Mouse (Mus musculus): Measurements from ENCODE around the gene Iqcc. TPM values are rescaled to one million over a fixed set of nuclear protein-coding genes. Genes with fewer than 3 reads are reported as not detected.
A peak's percentile ranks its signal among the peaks of the same experiment; 100 is the strongest.

Iqcc gene
- total RNA-seq, 2 experiments from 2014 or later, result 6.4 to 16.6 TPM

DNA sequence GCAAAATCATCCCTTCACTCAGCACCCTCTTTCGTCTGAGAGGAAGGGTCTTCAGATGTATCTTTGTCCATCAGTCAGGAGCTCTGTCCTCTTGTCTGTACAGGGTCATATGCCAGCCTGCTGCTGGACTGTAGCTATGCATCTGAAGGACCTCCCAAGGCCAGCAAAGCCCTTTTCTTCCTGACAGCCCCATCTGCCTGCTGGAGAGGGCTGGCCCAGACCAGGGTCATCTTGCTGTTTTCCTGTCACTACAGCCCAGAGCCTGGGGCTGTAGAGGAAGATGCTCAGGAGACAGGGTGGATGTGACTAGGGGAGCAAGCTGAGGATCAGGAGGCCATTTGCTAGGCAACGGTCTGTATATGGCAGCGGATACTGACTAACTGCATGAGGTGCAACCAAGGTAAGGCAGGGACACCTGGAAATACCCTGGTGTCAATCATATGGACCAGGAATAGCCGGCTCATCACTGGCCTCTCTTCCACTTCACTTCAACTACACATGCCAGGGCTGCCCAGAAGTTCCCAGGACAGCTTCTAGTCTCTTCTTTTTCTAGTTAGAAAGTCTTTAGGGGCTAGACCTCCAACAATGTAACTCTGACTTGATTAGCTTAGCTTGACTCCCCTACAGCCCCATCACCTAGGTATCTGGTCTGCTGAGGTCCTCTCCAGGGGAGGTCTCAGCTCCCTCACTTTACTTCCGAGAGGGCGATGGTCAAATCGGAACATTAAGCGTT, 4.1 kb upstream of the Iqcc start:
- ATAC-seq (ENCODE audit: poor library complexity, severe bottlenecking), result no peak

DNA sequence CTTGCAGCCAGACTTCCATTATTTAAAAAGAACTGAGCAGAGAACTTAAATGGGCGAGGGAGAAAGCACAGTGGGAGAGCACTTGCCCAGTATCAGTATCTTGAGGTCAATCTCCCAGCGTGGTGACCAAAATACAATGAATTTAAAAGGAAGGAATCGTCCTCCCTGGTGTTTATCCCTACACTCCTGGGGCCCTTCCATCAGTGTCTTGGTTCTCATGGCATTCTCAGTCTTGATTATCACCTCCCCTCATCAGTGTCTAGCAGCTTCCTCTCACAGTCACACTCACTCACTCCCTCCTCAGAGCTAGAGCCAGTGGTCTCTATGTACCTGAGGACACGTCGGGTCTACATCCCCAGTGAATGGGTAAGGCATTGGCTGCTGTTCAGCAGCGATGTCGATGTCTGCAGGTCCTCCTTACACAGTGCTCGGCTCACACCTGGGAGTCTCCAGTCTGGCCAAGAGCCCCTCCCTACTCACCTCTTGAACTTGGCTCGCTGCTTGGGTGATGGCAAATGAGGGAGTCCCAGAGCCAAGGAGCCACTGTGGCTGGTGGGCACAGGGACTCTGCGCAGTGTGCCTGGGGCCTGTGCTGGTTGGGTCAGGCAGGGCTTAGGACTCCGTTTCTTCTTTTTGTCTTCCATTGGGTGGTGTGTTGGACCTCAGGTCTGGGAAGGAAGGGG, 3.4 kb upstream of the Iqcc start:
- no peak for ATAC-seq (ENCODE audit: poor library complexity, severe bottlenecking)

DNA sequence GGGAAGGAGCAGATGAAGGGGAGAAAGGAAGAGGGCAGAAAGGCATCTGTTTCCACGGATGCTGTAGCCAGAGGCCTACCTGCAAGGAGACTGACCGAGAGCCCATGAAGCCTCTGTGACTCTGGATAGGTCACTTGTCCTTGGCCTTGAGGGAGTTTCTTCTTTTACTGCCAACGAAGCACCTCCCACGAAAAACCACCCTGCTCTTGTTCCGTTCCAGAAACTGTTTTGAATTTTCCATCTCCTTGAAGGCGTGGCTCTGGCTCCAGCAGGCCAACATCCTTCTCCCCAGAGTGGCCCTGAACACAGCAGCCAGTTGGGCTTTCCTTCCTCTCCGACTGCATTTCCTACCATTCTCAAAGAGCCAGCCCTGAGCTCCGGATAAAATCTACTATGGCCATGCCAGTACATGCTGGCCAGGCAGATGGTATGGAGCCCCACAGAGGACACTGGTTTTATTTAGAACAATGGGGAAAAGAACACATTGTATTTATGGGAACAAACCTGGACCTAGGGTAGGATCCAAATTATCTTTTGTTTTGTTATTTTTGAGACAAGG, 2.5 kb upstream of the Iqcc start:
- no peak for ATAC-seq (ENCODE audit: poor library complexity, severe bottlenecking)

DNA sequence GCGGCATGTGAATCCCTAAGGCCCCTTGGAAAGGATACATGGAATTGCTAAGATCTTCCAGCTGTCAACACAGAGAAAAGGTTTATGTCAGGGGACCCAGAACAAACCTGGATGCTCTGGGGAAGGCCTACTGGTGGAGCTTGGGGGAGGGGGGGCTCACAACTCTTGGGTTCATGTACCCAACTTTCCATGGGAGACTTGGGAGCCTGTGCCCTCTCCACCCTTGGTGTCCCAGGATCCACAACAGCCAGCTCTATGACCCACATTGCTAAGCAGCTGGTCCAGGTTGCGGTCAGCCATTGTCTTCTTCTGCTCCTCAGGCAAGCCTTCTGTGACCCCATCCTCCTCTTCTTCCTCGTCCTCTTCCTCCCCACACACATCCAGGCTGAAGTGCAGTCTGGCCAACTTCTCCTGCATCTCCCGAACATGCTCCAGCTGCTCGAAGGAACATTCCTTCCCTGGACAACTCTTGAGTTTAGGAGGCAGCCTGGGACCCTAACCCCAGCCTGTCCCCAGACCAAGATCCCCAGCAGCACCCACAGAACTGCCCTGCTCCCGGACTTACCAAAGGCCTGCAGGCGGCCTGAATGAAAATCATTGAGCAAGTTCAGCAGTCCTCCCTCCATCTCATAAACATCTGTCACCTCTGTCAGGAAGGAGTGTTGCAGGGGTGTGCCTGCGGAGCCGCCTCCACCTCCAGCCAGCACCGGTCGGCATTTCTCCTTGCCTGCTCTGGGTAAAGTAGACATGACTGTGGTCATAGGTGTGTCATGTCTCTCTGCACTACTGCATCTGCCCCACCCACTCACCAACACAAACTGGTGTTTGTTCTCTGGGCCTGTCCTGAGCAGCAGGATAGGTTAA, 1.8 kb upstream of the Iqcc start:
- no peak for ATAC-seq (ENCODE audit: poor library complexity, severe bottlenecking)

DNA sequence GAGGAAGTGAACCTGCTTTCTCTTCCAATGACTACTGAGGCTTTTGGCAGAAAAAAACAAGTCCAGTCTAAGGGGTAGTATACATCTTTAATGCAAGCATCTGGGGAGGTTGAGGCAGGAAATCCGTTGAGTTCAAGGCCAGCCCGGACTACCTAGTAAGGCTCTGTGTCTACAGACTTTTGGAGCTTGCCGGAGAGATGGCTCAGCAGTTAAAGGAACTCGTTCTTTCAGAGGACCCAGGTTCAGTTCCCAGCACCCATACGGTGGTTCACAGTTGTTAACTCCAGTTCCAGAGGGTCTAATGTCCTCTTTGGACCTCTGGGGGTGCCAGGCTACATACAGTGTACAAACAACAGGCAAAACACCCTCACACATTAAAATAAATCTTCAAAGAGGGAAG, 868 bp downstream of the Iqcc start:
- no peak for ATAC-seq (ENCODE audit: poor library complexity, severe bottlenecking)

DNA sequence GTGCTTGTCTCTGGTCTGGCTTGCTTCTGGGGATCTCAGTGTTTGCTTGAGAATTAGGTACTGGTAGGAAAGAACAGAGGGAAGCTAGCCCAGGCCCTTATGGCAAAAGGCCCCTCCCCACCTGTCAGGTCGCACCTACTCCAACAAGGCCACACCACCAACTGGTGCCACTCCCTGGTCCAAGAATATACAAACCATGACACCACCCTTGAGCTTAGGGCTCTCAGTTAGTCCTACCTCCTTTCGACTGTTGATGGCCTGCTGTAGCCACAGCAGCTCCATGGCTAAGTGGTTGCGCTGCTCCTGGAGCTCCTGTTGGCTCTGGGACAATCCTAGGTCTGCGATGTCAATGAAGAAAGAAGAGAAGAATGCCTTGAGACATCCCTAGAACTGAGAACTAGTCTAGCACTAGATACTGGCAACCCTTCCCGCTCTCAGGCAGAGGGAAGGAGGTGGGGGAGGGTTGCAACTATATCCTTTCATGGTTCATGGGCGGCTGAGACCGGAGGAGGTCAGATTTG, 1.7 kb downstream of the Iqcc start:
- ATAC-seq (ENCODE audit: poor library complexity, severe bottlenecking), result no peak

DNA sequence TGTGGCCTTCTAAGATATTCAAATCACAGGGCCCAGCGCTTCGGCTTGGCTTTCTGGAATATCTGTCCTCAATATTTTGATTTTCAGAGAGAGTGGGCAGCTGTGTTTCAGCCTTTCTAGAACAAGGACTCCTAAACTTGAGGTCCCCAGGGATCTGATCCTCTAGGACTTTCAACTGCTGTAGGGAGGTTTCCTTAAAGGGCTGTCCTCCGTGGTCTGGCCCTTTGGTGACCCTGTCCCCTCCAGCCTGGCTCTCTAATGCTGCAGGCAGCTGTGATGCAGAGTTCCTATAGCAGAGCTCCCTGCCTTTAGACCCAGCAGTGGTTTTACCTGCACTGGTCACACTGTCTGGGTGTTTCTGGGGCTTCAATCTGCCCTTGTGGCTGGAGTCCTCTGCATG, 2.3 kb downstream of the Iqcc start:
- ATAC-seq (ENCODE audit: poor library complexity, severe bottlenecking), result no peak

DNA sequence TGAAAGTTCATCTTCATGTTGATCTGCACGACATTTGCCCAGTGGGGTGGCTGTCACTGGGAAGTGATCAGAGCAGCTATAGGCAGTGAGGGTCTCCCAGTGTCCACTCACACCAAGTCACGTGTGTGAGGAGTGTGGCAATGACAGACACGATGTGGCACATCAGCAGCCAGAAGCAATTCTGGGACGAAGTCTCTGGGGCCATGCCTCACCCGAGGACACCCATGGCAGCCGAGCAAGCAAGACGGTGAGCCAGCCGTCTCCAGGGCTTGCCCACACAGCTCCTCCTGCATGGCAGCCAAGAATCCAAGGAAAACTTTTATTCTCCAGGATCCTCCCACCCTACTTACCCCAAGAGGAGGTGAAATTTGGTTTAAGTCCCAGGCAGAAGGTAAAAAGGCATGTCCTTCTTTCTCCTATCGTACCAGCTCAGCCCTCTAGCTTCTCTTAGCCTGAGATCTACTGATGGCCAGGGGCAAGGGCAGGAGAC, 3.1 kb downstream of the Iqcc start:
- no peak for ATAC-seq (ENCODE audit: poor library complexity, severe bottlenecking)

DNA sequence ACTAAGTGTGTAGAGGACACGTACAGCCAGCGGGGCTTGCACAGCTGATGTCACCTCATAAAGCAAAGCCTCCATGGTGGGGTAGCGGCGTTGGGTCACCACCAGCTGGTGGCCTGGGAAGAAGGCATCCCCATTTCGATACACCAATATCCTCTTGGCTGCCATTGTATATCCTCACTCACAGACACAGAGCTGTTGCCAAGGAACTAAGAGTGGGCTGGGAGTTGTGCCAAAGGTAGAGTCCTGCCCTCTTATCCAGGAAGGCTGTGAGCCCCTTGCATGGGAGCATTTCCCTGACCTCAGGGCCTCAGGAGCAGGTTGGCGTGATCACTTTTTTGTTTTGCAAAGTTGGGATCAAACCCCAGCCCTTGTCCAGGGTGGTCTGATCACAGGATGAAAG, 4.8 kb downstream of the Iqcc start, which contains the start of gene Dcdc2b:
Dcdc2b (minus strand) TSS at position 165 of the 400 bp plus-strand sequence.
- no peak for ATAC-seq (ENCODE audit: poor library complexity, severe bottlenecking)

DNA sequence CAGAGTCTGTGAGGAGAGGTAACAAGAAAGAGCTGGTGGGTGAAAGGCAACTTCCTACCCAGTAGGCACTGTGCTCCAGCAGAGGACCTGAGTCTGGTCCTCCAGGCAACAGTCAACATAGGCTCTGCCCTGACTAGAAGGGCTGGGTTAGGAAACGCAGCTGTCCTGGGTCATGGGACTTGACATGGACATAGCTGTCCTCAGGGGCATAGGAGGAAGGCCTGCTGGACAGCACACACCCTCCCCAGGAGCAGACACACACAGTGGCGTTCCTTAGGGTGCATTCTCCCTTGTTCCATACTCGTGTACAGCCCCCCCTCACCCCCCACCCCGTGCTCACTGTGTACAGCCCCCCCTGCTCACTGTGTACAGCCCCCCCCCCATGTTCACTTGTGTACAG, 8.4 kb downstream of the Iqcc start:
- no peak for ATAC-seq (ENCODE audit: poor library complexity, severe bottlenecking)

DNA sequence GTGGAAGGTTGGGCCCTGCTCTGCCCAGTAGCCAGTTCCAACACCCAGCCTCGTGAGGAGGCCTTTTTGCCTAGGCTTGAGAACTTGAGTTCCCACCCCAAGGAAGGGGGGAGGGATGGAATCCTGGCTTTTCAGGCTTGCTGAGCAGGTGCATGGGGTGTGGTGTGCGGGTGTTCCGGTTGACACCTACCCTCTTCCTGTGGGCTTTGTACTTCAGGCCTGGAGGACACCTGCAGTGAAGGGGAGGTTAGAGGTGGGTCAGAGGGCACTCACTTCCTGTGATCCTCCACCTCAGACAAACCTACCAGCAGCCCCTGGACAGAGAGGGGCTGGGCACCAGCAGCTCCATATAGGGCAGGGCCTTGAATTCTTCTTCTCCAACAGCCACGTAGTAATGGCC, 8.9 kb downstream of the Iqcc start:
- no peak for ATAC-seq (ENCODE audit: poor library complexity, severe bottlenecking)

DNA sequence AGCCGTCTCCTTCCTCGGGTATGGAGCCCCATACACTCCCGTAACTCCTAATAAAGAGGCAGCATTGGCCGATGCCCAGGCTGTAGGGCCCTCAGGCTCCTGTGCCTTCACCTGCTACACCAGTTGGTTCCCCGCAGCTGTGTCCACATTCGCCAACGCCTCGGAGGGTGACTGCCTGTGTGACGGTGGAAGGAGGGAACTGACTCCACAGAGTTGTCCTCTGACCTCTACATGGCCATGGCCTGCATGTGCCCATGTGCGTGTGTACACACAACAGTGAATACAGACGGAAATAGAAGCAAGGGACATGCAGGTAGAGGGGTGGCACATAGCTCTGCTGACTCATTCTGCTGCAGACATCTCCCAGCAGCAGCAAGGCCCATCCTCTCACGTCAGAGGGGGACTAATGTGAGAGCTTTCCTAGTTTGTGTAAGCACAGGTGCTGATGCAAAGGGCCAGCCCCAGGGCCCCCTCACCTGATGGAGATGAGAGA, 9.7 kb downstream of the Iqcc start:
- ATAC-seq (ENCODE audit: poor library complexity, severe bottlenecking), result no peak

DNA sequence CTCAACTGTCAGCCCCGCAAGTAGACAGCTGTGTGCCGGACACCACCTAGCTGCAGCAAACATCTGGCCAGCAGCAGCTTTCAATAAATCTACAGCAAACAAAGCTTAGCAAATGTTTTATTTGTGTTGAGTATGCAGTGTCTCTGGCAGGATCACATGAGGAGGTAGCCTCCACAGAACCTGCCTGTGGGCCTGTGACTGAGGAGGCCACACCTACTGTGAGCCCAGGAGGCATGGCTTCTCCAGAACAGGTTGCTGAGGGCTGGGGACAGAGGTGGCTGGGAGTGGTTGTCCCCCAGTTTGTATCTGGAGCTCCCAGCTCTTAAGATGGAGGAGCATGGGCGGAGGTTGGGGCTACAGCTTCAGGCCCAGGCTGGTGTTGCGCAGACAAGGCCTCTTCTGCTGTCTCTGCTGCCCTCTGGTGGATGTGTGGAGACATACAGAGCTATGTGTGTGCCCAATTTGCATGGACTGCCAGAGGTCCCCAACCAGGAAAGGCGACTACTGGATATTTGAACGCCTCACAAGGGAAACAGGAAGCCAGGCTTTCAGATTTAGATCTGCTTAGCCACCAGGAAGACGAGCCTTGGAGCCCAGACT, 10.4 kb downstream of the Iqcc start:
- peak; percentile 99 for ATAC-seq (ENCODE audit: poor library complexity, severe bottlenecking)

DNA sequence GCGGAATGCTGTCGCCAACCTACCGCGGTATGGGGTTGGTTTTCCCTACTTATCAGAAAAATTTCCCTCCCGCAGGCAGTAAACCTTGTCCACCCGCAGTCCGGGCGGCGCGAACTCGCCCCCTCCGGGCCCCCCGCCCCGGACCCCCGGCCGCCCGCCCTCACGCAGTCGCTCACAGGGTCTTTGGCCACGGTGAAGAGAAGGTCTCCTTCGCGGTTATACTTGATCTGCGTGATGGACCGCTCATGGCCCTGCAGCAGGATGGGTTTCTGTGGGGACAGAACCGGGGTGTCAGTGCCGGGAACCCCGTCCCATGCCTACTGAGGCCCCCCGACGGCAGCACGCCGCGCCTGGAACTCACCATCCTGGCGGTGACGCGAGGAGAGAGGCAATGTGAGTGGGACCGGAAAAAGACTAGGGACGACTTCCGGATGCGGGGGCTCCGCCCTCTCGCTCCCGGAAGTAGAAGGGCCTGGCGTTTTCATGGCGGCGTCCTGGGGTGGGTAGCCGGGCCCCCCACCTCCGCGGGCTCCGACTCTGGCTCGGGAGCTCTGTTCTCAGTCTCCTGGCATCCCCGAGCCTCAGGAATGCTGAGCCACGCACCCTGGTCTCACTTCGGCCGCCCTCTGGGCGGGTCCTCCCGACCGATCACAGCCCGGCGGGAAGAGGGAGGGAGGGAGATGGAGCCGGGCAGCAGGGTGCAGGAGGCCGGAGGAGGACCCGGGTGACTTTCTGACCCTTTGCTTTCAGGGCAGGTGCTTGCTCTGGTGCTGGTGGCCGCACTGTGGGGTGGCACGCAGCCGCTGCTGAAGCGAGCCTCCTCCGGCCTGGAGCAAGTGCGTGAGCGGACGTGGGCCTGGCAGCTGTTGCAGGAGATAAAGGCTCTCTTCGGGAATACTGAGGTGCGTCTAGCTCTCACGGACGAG, 18.4 kb downstream of the Iqcc start, which contains the start of the genes Eif3i and Tmem234:
Eif3i (minus strand) TSS at position 416 of the 926 bp plus-strand sequence.
Tmem234 (plus strand) TSS at position 436 of the 926 bp plus-strand sequence.
- ATAC-seq (ENCODE audit: poor library complexity, severe bottlenecking), result peak; percentile 99

DNA sequence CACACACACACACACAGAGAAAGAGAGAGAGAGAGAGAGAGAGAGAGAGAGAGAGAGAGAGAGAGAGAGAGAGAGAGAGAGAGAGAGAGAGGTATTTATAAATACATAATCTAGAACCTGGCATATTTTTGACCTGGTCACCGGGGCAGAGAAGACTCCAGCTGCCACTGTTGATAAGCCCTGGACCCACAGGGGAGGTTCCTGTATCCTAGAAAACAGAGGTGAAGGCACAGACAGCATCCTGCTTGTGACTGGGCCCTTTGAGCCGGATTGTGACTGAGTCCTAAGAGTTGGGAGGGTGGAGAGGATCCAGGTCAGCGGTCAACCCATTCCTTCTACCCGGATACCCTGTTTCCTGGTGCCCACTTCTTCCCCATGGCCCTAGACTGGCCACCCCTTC, 30.0 kb downstream of the Iqcc start:
- ATAC-seq (ENCODE audit: poor library complexity, severe bottlenecking), result no peak

DNA sequence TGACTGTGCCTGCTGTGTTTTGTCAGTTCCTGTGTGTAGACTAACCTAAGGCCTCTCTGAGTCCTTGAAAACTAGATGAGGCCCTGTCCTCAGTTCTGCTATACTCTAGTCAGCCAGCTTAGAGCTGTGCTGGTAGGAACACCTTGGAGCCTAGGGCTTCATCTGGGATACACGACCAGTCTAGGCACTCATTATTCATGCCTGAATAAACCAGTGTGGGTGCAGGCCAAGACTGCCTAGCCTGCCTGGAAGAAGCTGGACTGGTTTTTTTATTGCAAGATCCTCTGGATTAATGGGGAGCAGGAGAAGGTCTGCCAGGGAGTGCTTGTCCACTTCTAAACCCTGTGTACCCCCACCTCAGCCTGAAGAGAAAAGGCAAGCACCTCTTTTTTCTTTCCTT, 32.0 kb downstream of the Iqcc start:
- no peak for ATAC-seq (ENCODE audit: poor library complexity, severe bottlenecking)

DNA sequence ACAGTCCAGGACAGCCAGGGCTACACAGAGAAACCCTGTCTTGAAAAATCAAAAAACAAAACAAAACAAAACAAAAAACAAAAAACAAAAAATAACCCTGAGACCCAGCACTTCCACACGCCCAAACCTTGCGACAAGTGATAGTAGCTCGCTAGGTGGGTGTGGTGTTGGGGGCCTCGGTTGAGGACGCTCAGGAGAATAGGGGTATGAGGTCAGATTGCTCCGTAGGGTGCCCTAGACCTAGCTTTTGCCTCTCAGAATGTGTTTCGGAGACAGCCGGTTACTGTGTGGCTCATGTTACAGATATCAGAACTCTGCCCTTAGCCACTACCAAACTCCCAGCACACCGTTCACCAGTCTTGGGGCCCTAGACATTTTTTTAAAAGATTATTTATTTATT, 33.1 kb downstream of the Iqcc start:
- ATAC-seq (ENCODE audit: poor library complexity, severe bottlenecking), result no peak

DNA sequence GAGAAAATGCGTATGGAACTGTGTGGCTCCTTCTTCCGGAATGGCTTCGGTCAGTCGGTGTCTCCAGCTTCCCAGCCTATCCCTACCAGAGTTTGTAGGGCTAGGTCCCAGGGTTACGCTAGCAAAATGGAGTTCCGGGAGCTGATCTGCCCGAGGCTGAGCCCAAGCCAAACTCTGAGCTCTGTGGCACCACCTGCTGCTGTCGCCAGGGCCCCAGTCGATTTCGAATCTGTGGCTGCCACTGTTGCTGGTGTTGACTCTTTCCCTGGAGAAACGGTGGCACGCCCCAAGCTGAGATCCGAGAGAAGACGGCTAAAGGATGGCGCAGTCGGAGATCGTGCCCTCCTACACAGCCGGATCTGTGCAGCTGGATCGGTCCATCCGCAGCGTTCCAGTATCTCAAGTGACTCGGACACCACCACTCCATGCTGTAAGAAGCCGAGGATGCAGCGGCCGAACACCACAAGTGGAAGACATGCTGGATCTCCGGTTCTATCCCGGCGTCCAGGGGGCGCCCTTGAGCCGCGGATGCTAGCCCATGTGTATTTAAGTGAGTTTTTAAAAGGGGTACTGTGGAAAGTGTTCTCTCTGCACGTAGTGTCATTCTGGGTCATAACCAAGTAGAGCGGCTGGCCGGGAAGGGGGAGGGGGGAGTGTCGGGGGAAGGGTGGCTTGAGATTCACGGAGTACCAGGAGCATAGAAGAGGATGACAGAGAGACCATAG, 33.9 kb downstream of the Iqcc start:
- ATAC-seq (ENCODE audit: poor library complexity, severe bottlenecking), result peak; percentile 94

Measured in megakaryocyte, adult 5-6 weeks (primary cell).